Mouse (Mus musculus): ENCODE data around the gene Gsta1.
"Not testable (repeated sequence)": the region's sequence is repeated elsewhere in the genome, so short reads cannot be mapped to it uniquely, and the experiment has no call there.

The Gsta1 gene

GRCm38 (mm10) chr9:78230461-78230860, at the start of gene Gsta1:
Gene Gsta1 (plus strand): TSS chr9:78230656.
- DNase-seq: not testable (repeated sequence)

DNA sequence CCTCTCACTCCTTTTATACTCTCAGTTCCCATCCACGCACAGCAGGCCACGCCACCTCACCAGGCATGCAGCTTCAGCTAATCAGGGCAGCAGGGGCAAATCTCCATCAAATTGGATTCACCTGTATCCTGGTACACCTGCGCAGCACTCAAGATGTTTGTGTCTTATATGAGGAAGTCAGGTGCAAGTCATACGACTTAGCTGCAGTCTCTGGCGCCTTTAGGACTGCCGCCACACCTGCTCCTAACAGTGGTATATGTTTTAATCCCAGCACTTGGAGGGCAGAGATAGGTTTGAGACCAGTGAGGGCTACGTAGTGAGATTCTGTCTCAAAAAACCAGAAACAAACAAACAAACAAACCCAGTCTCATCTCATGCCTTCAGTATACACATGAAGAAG, 48.0 kb upstream of the Gsta1 start, which contains the start of gene Gsta4:
Gene Gsta4 (plus strand): TSS at position 301 of the 400 bp plus-strand sequence.
- DNase-seq: not testable (repeated sequence)

- DNase-seq: no peak
Measured at GRCm38 (mm10) chr9:78185686-78186085, 44.8 kb upstream of the Gsta1 start.

DNA sequence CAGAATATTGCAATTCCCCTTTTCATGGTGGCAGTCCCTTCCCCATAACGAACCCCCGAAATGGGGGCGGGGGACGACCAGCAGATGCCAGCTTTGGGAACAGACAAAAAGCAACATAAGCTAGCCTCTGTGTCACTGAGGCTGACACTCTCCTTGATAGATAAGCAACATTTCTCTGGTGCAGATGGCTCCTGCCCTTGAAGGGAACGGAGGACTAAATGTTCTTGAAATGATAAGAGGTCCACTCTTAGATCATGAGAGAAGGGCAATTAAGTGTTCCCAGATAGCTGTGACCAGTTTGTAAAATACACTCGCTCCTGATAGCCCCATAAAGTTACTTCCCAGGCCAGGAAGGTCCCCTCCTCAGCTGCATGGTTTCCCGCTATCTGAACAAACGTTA, 41.5 kb upstream of the Gsta1 start:
- no peak for DNase-seq

- DNase-seq: no peak
Measured at GRCm38 (mm10) chr9:78190651-78191634, 39.5 kb upstream of the Gsta1 start.

DNA sequence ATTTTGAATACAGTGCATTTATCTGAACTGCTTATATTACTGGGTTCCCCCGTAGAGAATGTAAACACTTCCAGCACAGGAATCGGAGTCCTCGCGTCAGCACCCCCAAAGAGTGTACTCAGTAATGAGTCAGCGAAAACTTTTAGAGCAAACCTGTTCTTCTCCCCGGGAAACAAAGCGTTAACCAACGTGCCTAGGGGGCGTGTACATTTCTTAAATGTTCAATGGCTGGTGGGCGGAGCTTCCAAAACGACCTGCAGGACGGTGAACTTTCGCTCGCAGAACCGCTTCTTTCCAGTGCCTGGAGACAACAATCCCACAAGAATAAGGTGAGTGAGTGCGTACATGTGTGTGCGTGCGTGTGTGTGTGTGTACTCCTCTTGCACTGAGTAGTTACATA, 38.7 kb upstream of the Gsta1 start:
- peak; percentile 14 for DNase-seq

GRCm38 (mm10) chr9:78193902-78194597, 36.4 kb upstream of the Gsta1 start:
- peak; percentile 11 for DNase-seq

DNA sequence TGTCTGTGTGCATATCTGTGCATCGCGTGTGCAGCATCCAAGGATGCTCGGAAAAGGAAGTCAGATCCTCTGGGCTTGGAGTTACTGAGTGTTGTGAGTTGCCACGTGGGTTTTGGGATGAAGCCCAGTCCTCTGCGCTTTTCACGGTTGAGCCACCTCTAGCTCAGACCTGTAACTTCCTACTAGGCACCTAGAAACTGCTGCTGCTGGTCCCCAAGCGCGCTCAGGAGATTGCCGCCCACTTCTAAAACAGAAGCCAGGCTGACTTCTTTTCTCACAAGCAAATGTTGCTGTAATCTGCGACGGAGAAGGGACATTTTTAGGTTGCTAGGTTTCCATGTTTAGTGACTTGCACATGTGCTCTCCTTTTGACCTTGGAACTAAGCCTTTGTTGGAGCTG, 35.4 kb upstream of the Gsta1 start:
- DNase-seq: peak; percentile 52

- no peak for DNase-seq
Measured at GRCm38 (mm10) chr9:78197801-78198200, 32.7 kb upstream of the Gsta1 start.

GRCm38 (mm10) chr9:78204194-78204593, 26.3 kb upstream of the Gsta1 start:
- DNase-seq: no peak

DNA sequence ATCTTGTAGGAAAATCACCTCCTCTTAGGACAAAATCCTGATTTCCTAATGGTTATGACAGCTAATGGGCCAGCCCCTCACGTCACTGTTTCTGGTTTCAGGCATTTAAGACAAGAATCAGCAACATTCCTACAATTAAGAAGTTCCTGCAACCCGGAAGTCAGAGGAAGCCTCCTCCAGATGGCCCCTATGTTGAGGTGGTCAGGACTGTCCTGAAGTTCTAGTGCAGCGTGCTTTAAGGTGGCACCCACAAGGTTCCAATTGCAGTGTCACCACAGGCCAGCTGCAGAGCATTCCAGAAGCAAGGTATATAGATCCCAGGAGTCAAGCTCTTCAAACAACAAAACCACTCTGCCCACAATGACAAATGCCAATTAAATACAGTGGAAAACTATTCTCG, 21.5 kb upstream of the Gsta1 start:
- DNase-seq: no peak

- no peak for DNase-seq
Measured at GRCm38 (mm10) chr9:78210079-78210478, 20.4 kb upstream of the Gsta1 start.

DNA sequence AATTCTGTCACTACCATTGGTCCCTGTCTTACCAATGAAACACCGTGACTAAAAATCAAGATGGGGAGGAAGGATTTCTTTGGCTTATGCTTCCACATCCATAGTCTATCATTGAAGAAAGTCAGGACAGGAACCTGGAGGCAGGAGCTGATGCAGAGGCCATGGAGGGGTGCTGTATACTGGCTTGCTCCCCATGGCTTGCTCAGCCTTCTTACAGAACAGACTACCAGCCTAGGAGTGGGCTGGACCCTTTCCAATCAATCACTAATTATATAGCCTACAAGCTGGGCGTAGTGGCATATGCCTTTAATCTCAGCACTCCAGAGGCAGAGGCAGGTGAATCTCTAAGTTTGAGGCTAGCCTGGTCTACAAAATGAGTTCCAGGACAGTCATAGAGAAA, 19.6 kb upstream of the Gsta1 start:
- DNase-seq: no peak

GRCm38 (mm10) chr9:78211521-78211920, 18.9 kb upstream of the Gsta1 start:
- no peak for DNase-seq

DNA sequence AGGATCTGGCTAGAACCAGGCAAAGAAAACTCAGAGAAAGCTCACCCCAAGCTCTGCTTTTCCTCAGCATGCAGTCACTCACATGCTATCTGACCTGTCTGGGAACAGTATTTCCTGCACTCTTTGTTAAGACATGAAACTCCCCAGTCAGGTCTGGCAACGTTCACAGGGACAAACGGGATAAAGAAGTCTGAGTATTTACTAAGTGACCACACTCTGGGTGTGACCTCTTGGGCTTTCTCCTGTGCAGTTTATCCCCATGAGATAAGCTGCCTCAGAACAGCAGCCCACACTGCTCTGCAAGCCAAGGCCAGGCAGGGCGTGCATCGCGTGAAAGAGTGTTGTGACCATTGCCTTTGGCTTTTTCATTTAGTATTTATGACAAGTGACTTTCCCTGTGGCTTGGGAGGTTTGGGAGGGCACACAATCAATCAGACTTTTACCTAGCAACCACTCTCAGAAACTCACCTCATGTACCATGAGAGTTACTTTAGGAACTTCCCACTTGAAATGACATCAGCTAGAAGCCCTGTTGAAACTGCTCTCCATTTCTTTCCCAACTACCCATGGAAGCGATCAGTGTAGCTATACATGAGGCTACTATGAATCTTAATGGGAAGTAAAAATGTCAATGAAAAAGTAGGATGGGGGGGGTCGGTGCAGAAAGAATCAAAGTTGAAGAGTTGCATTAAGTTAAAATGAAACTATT, 18.0 kb upstream of the Gsta1 start:
- no peak for DNase-seq

GRCm38 (mm10) chr9:78217074-78217473, 13.4 kb upstream of the Gsta1 start:
- DNase-seq: no peak

DNA sequence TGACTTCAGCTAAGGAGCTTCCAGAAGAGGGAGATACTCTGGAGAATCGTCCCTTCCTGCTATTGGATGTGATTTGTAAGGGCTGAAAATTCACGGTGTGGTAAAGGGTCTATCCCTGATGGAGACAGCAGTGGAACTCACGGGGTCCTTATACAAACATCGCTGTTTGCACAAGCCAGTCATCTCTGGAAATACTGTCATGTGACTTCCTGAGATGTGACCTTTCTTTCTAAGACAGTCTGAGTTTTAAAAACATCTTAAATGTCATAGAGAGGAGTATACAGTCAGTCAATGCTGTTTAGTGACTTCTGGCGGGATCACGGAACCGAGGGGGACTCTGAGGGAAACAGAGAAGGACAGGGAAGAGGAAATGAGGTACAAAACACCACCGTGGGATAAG, 7.8 kb upstream of the Gsta1 start:
- DNase-seq: no peak

DNA sequence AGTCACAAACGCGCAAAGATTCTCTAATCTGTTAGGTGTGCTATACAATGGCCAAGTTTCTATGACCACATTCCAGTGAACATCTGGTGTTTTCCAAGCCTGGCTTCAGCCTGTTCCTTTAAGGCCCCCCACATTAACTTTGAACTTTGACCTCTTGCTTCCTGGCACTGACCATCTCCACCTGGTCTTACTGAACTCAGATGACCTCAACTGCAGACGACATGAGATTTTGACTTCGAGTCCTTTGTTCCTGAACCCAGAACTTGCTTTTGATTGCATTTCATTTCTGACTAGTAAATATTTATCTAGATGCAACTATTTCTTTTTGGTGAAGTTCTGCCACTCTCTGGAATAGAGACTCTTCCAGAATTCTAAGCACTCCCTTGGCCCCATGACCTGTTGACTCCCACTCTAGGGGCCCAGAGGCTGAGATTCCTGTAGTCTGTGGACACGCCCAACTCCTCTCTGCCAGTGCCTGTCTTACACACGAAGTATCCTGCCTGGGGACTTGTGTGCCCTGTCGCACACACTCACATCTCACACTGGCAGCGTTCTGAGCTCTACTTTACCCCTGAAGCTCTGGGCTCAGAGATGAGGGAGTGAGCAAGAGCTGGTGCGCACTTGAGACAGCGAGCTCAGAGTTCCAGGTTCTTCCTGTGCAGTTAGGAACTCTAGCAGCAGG, 7.1 kb upstream of the Gsta1 start:
- DNase-seq: no peak

- no peak for DNase-seq
Measured at GRCm38 (mm10) chr9:78224418-78224817, 6.0 kb upstream of the Gsta1 start.

DNA sequence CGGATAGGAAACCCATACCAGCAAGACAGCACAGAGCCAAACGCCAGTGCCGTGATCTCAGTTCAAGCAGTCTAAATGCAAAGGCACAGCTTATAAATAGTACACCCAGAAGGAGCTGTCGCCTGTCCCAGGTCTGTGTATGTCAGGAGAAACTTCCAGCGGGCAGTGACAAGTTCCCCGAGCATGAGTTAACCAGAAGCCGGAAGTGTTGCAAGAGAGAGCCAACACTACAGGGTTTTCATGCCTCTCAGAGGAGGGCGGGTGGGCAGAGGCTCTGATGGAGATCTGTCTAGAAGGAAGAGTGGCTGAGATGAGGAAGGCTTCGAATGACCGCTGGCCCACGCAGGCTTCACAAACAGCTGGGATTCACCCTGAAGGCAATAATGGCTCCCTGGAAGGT, 5.2 kb upstream of the Gsta1 start:
- no peak for DNase-seq

DNA sequence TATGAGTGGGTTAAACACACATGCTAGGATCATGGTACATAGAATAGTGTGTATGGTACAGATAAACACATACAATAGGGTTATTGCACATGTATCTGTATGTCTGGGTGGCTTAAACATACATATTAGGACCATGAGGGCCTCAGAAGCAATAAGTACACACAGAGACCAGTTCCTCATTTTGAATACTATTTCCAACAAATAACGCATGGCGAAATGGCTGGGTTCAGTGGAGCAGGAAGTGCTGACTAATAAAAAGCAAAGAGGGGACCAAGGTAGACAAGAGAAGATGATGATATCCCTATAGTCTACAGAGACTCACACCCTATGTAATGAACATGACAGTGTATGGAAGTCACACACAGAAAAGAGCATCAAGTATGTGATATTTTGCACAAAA, 2.3 kb upstream of the Gsta1 start:
- DNase-seq: no peak

- not testable (repeated sequence) for DNase-seq
Measured at GRCm38 (mm10) chr9:78229658-78230057, 798 bp upstream of the Gsta1 start.

Measured in right cerebral cortex, postnatal 25 days (tissue).